Mouse (Mus musculus): ENCODE data around the gene Gck.

GRCm38 (mm10) chr11:5955546-5956276, 5.8 kb upstream of the Gck start, which contains the start of gene Ykt6:
- no peak for TF ChIP-seq CTCF (IDR thresholded peaks at IDR 0.05; ENCODE audit: extremely low read depth, insufficient read length, insufficient replicate concordance, low read depth, low read length)
- peak; percentile 91; the same call in 1 of the 2 replicates for TF ChIP-seq POLR2A (IDR thresholded peaks at IDR 0.05; ENCODE audit: low read depth, low read length)

Data from small intestine, adult 2 months (tissue).